Mouse (Mus musculus): Measurements from ENCODE around the gene Erich3. TPM values are rescaled to one million over a fixed set of nuclear protein-coding genes. Genes with fewer than 3 reads are reported as not detected.

Gene Erich3
- total and polyA plus RNA-seq, 3 experiments: not detected

- no peak for DNase-seq (ENCODE audit: low read depth, low spot score)
- H3K9me3 ChIP-seq (replicated peaks; ENCODE audit: insufficient read depth, low read length): no peaks in the 10 kb centered on the region
- no peak for TF ChIP-seq NRF1 (IDR thresholded peaks at IDR 0.05; ENCODE audit: insufficient read depth, low read depth, low read length, poor library complexity, severe bottlenecking)
- no peak for TF ChIP-seq POLR2AphosphoS5 (IDR thresholded peaks at IDR 0.05; ENCODE audit: borderline replicate concordance, low read depth, low read length)
- TF ChIP-seq UBTF (IDR thresholded peaks at IDR 0.05; ENCODE audit: borderline replicate concordance, insufficient read depth, low read depth, low read length): no peak
- TF ChIP-seq MYB (IDR thresholded peaks at IDR 0.05; ENCODE audit: low read depth, low read length): no peak
- no peak for TF ChIP-seq SIN3A (IDR thresholded peaks at IDR 0.05; ENCODE audit: low read length)
- no peak for TF ChIP-seq CHD1 (IDR thresholded peaks at IDR 0.05; ENCODE audit: low read depth, low read length)
- TF ChIP-seq MYC (IDR thresholded peaks at IDR 0.05; ENCODE audit: low read depth, low read length): no peak
- TF ChIP-seq BHLHE40 (IDR thresholded peaks at IDR 0.05; ENCODE audit: borderline replicate concordance, low read depth, low read length): no peak
- TF ChIP-seq RCOR1 (IDR thresholded peaks at IDR 0.05; ENCODE audit: low read depth, low read length): no peak
- TF ChIP-seq RAD21 (IDR thresholded peaks at IDR 0.05; ENCODE audit: low read depth, low read length): no peak
- no peak for TF ChIP-seq JUND (IDR thresholded peaks at IDR 0.05; ENCODE audit: low read depth, low read length)
- no peak for TF ChIP-seq MAFK (IDR thresholded peaks at IDR 0.05; ENCODE audit: borderline replicate concordance, low read depth, low read length)
- TF ChIP-seq MAX (IDR thresholded peaks at IDR 0.05; ENCODE audit: low read length): no peak
- no peak for TF ChIP-seq USF1 (IDR thresholded peaks at IDR 0.05; ENCODE audit: low read depth, low read length)
- TF ChIP-seq POLR2AphosphoS2 (IDR thresholded peaks at IDR 0.05; ENCODE audit: low read length): no peak
- no peak for TF ChIP-seq NELFE (IDR thresholded peaks at IDR 0.05; ENCODE audit: low read depth, low read length)
- TF ChIP-seq USF2 (IDR thresholded peaks at IDR 0.05; ENCODE audit: borderline replicate concordance in 1 of 2, insufficient read depth in 1 of 2, low read depth in 1 of 2, low read length in 2 of 2): no peak
- no peak for TF ChIP-seq HCFC1 (IDR thresholded peaks at IDR 0.05; ENCODE audit: low read depth, low read length)
- TF ChIP-seq POLR2A (IDR thresholded peaks at IDR 0.05; ENCODE audit: control insufficient read depth in 1 of 2, insufficient read depth in 1 of 2, low read depth in 1 of 2, low read length in 2 of 2, poor library complexity in 1 of 2): no peak
- no peaks in the 10 kb centered on the region for H3K79me2 ChIP-seq (ENCODE audit: control insufficient read depth, insufficient read depth, low read length, poor library complexity)
- H3K36me3 ChIP-seq (ENCODE audit: control insufficient read depth in 1 of 2, insufficient read depth in 2 of 2, low read length in 2 of 2): no peaks in the 10 kb centered on the region
- no peak overlapping the region for H3K4me3 ChIP-seq (ENCODE audit: control insufficient read depth in 1 of 2, insufficient read depth in 1 of 2, low read depth in 2 of 2, low read length in 2 of 2)
- no peak overlapping the region for H3K27ac ChIP-seq (ENCODE audit: control insufficient read depth, low read depth, low read length)
- no peaks in the 10 kb centered on the region for H3K27me3 ChIP-seq (ENCODE audit: control insufficient read depth in 1 of 2, insufficient read depth in 2 of 2, low read length in 2 of 2)
- no peaks in the 10 kb centered on the region for H3K4me1 ChIP-seq (ENCODE audit: control insufficient read depth in 1 of 2, insufficient read depth in 2 of 2, low read length in 2 of 2)
- H3K9ac ChIP-seq (ENCODE audit: control insufficient read depth, low read depth, low read length, poor library complexity, severe bottlenecking): no peak overlapping the region
Measured at GRCm38 (mm10) chr3:154771651-154772050, 108.0 kb downstream of the Erich3 start.

GRCm38 (mm10) chr3:154778836-154779595 is 115.4 kb downstream of the Erich3 start:
- H3K9me3 ChIP-seq (replicated peaks; ENCODE audit: insufficient read depth, low read length): no peaks in the 10 kb centered on the region
- DNase-seq (ENCODE audit: low read depth, low spot score): no peak
- no peaks in the 10 kb centered on the region for H3K79me2 ChIP-seq (ENCODE audit: control insufficient read depth, insufficient read depth, low read length, poor library complexity)
- no peak for TF ChIP-seq CHD2 (IDR thresholded peaks at IDR 0.05; ENCODE audit: low read length)
- TF ChIP-seq UBTF (IDR thresholded peaks at IDR 0.05; ENCODE audit: borderline replicate concordance, insufficient read depth, low read depth, low read length): no peak
- TF ChIP-seq BHLHE40 (IDR thresholded peaks at IDR 0.05; ENCODE audit: borderline replicate concordance, low read depth, low read length): no peak
- no peak for TF ChIP-seq GABPA (IDR thresholded peaks at IDR 0.05; ENCODE audit: low read depth, low read length)
- TF ChIP-seq MAZ (IDR thresholded peaks at IDR 0.05; ENCODE audit: low read depth, low read length): no peak
- no peak for TF ChIP-seq ZC3H11A (IDR thresholded peaks at IDR 0.05; ENCODE audit: low read depth, low read length)
- no peak for TF ChIP-seq POLR2AphosphoS5 (IDR thresholded peaks at IDR 0.05; ENCODE audit: borderline replicate concordance, low read depth, low read length)
- TF ChIP-seq SMC3 (IDR thresholded peaks at IDR 0.05; ENCODE audit: low read depth, low read length): no peak
- TF ChIP-seq NRF1 (IDR thresholded peaks at IDR 0.05; ENCODE audit: insufficient read depth, low read depth, low read length, poor library complexity, severe bottlenecking): no peak
- H3K27ac ChIP-seq (ENCODE audit: control insufficient read depth, low read depth, low read length): no peak overlapping the region
- no peaks in the 10 kb centered on the region for H3K36me3 ChIP-seq (ENCODE audit: control insufficient read depth in 1 of 2, insufficient read depth in 2 of 2, low read length in 2 of 2)
- H3K4me3 ChIP-seq (ENCODE audit: control insufficient read depth in 1 of 2, insufficient read depth in 1 of 2, low read depth in 2 of 2, low read length in 2 of 2): no peak overlapping the region
- H3K4me1 ChIP-seq (ENCODE audit: control insufficient read depth in 1 of 2, insufficient read depth in 2 of 2, low read length in 2 of 2): no peaks in the 10 kb centered on the region
- no peak overlapping the region for H3K9ac ChIP-seq (ENCODE audit: control insufficient read depth, low read depth, low read length, poor library complexity, severe bottlenecking)
- no peaks in the 10 kb centered on the region for H3K27me3 ChIP-seq (ENCODE audit: control insufficient read depth in 1 of 2, insufficient read depth in 2 of 2, low read length in 2 of 2)

Measured in MEL (cell line).